8 mouse cellular contexts compared by ENCODE assay signal in the genomic region with DNA sequence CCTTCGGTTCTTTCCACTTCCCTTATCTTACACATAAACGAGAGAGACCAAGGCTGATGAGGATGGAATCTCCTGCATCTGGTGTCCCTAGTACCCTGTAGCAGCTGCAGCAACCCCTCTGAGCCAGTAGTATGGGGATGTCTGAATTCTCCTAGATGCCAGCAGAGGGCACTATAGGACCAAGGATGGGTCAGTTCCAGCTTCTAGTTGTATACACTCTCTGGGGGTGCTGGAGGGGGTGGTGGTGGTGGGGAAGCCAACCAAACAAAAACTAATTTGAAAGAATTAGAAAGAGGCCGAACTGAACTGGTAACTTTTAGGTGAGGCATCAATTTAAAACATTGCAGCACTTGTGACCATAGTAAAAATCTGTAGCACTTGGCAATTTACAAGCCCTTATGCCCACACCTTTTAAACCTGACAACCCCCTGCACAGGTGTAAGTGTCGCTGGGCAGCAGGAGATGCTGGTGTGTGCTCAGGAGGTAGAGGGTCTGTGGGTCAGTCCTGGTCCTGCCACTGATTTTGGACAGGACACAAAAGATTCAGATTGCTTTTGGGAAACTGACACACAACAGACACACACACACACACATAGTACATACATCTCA. TPM values are rescaled to one million over a fixed set of nuclear protein-coding genes. Genes with fewer than 3 reads are reported as not detected.
DNase-seq lines count a peak whose midpoint lies in the region; ATAC-seq and TF ChIP-seq lines count a peak whose summit lies in the region.

No protein-coding gene starts in this region.

- H3K9me3 ChIP-seq in ES-Bruce4 (replicated peaks; ENCODE audit: control insufficient read depth, insufficient read depth, low read length, poor library complexity, severe bottlenecking) = no peaks in the 10 kb centered on the region
- no peaks in the 10 kb centered on the region for H3K9me3 ChIP-seq in embryonic facial prominence, embryonic 10.5 days
- H3K9me3 ChIP-seq in kidney, embryonic 14.5 days (ENCODE audit: control insufficient read depth, low read length) = no peaks in the 10 kb centered on the region
- H3K9me3 ChIP-seq in liver, embryonic 16.5 days (replicated peaks; ENCODE audit: control insufficient read depth, low read length) = no peaks in the 10 kb centered on the region
- H3K9me3 ChIP-seq in neural tube, embryonic 13.5 days = no peaks in the 10 kb centered on the region

- no peak overlapping the region for H3K27ac ChIP-seq in ES-Bruce4 (ENCODE audit: insufficient read depth, low read length)
- H3K27ac ChIP-seq in embryonic facial prominence, embryonic 10.5 days (replicated peaks) = no peak overlapping the region
- H3K27ac ChIP-seq in kidney, embryonic 14.5 days (ENCODE audit: low read depth, low read length) = no peak overlapping the region
- H3K27ac ChIP-seq in liver, embryonic 16.5 days (ENCODE audit: low read length) = no peak overlapping the region
- no peak overlapping the region; the same call in 1 of the 2 replicates for H3K27ac ChIP-seq in neural tube, embryonic 13.5 days (replicated peaks)

- TF ChIP-seq EP300 in ES-Bruce4 (IDR thresholded peaks at IDR 0.05; ENCODE audit: insufficient read depth, low read depth, low read length) = no peak

- TF ChIP-seq POLR2A in ES-Bruce4 (IDR thresholded peaks at IDR 0.05; ENCODE audit: insufficient read depth, low read length) = no peak

- no peaks in the 10 kb centered on the region for H3K36me3 ChIP-seq in ES-Bruce4 (ENCODE audit: control insufficient read depth, insufficient read depth, low read length, poor library complexity, severe bottlenecking)
- no peaks in the 10 kb centered on the region for H3K36me3 ChIP-seq in embryonic facial prominence, embryonic 10.5 days (replicated peaks)
- H3K36me3 ChIP-seq in kidney, embryonic 14.5 days (ENCODE audit: control insufficient read depth, insufficient read depth, low read length) = no peaks in the 10 kb centered on the region
- H3K36me3 ChIP-seq in liver, embryonic 16.5 days (ENCODE audit: control insufficient read depth, insufficient read depth) = no peaks in the 10 kb centered on the region
- H3K36me3 ChIP-seq in neural tube, embryonic 13.5 days = no peaks in the 10 kb centered on the region

- no peak overlapping the region for H3K4me3 ChIP-seq in ES-Bruce4 (ENCODE audit: low read depth, low read length)
- no peak overlapping the region for H3K4me3 ChIP-seq in embryonic facial prominence, embryonic 10.5 days
- no peak overlapping the region for H3K4me3 ChIP-seq in kidney, embryonic 14.5 days (ENCODE audit: low read length)
- H3K4me3 ChIP-seq in liver, embryonic 16.5 days (ENCODE audit: low read depth, low read length) = no peak overlapping the region
- no peak overlapping the region for H3K4me3 ChIP-seq in neural tube, embryonic 13.5 days

- peak; percentile 67 for TF ChIP-seq CTCF in ES-Bruce4 (IDR thresholded peaks at IDR 0.05; ENCODE audit: low read depth, low read length)

- peak; percentile 78 for DNase-seq in adrenal gland, postnatal 14 days
- DNase-seq in embryonic facial prominence, embryonic 10.5 days (ENCODE audit: low spot score) = peak; percentile 72
- peak; percentile 45 for DNase-seq in heart, adult 8-10 months (ENCODE audit: low spot score)
- peak; percentile 74 for DNase-seq in thymus, postnatal 14 days

- ATAC-seq in kidney, embryonic 14.5 days (ENCODE audit: low FRiP score, low TSS enrichment) = peak; percentile 85
- peak; percentile 37; the same call in 1 of the 2 replicates for ATAC-seq in liver, embryonic 16.5 days (ENCODE audit: low read depth)
- peak; percentile 95 for ATAC-seq in neural tube, embryonic 13.5 days (ENCODE audit: low read depth)

- no peak overlapping the region for H3K9ac ChIP-seq in ES-Bruce4 (ENCODE audit: low read depth, poor library complexity, severe bottlenecking)
- H3K9ac ChIP-seq in kidney, embryonic 14.5 days (ENCODE audit: low read depth, low read length) = no peak overlapping the region
- no peak overlapping the region for H3K9ac ChIP-seq in liver, embryonic 16.5 days (ENCODE audit: low read depth, low read length)
- H3K9ac ChIP-seq in neural tube, embryonic 13.5 days = no peak overlapping the region

- H3K27me3 ChIP-seq in ES-Bruce4 (ENCODE audit: control insufficient read depth, insufficient read depth, low read length, poor library complexity, severe bottlenecking) = no peaks in the 10 kb centered on the region
- H3K27me3 ChIP-seq in embryonic facial prominence, embryonic 10.5 days (replicated peaks; ENCODE audit: low read depth, poor library complexity, severe bottlenecking) = peaks cover 27% of the 10 kb centered on the region
- H3K27me3 ChIP-seq in kidney, embryonic 14.5 days (ENCODE audit: control insufficient read depth, insufficient read depth, low read length) = no peaks in the 10 kb centered on the region
- no peaks in the 10 kb centered on the region for H3K27me3 ChIP-seq in liver, embryonic 16.5 days (ENCODE audit: control insufficient read depth, insufficient read depth, low read depth, low read length)
- H3K27me3 ChIP-seq in neural tube, embryonic 13.5 days = peaks cover 5% of the 10 kb centered on the region; the same call in 1 of the 2 replicates

- H3K4me1 ChIP-seq in ES-Bruce4 (ENCODE audit: control insufficient read depth, insufficient read depth, low read length) = no peaks in the 10 kb centered on the region
- peaks cover 24% of the 10 kb centered on the region for H3K4me1 ChIP-seq in embryonic facial prominence, embryonic 10.5 days
- no peaks in the 10 kb centered on the region for H3K4me1 ChIP-seq in kidney, embryonic 14.5 days (ENCODE audit: control insufficient read depth, insufficient read depth, low read length)
- H3K4me1 ChIP-seq in liver, embryonic 16.5 days (ENCODE audit: control insufficient read depth, low read depth, low read length) = peaks cover 9% of the 10 kb centered on the region
- H3K4me1 ChIP-seq in neural tube, embryonic 13.5 days (replicated peaks) = peaks cover 21% of the 10 kb centered on the region

- H3K4me2 ChIP-seq in kidney, embryonic 14.5 days (replicated peaks; ENCODE audit: low read depth, low read length) = no peak overlapping the region
- H3K4me2 ChIP-seq in liver, embryonic 16.5 days (ENCODE audit: low read depth, low read length) = no peak overlapping the region
- H3K4me2 ChIP-seq in neural tube, embryonic 13.5 days = no peak overlapping the region

- 19% methylated on average over 4 of the region's 4 CpGs for WGBS in embryonic facial prominence, embryonic 10.5 days
- WGBS in kidney, embryonic 14.5 days = 32% methylated on average over 4 of the region's 4 CpGs
- 13% methylated on average over 4 of the region's 4 CpGs for WGBS in liver, embryonic 16.5 days (ENCODE audit: insufficient replicate concordance)
- 17% methylated on average over 4 of the region's 4 CpGs for WGBS in neural tube, embryonic 13.5 days

RNA-seq across cellular contexts. Expression of a gene that starts 38.2 kb away (rescaled TPM):
- polyA plus RNA-seq in ES-Bruce4 (2011; ENCODE audit: insufficient read depth, insufficient read length, low read depth, missing spikeins) = 84.4 and 101 TPM in 2 replicates
- total RNA-seq in adrenal gland, postnatal 14 days (2021) = 59.9 and 83.1 TPM in 2 replicates
- polyA plus RNA-seq in embryonic facial prominence, embryonic 10.5 days (2016; fragmentation: Nextera tagmentation; extraction: Ambion mirVana) = 9.8 and 13.1 TPM in 2 replicates
- total RNA-seq in heart, adult 8-10 months (2022) = 10 to 100 TPM; 59.2 to 86.0 (median 63.7) TPM
- polyA plus RNA-seq in kidney, embryonic 14.5 days (2014; fragmentation: Nextera tagmentation; extraction: Ambion mirVana) = 36.1 and 67.9 TPM in 2 replicates
- polyA plus RNA-seq in liver, embryonic 16.5 days (2015; fragmentation: Nextera tagmentation; extraction: Ambion mirVana) = 5.4 and 7.6 TPM in 2 replicates
- polyA plus RNA-seq in neural tube, embryonic 13.5 days (2015; fragmentation: Nextera tagmentation; extraction: Ambion mirVana) = 14.5 and 17.8 TPM in 2 replicates

Comparison
In these comparisons a context has a peak if more than half of its experiments do, and no peak if none do; other contexts are left out.
1. ATAC-seq: peak in every context shown above with its lines; median percentile 95 in neural tube, embryonic 13.5 days; 85 in kidney, embryonic 14.5 days; 37 in liver, embryonic 16.5 days.